Mouse (Mus musculus): Measurements from ENCODE around the gene Chpf. TPM values are rescaled to one million over a fixed set of nuclear protein-coding genes. Genes with fewer than 3 reads are reported as not detected.
A peak's percentile ranks its signal among the peaks of the same experiment; 100 is the strongest.

The Chpf gene
- total RNA-seq, 2 experiments from 2014 or later = 36.9 to 43.6 TPM

DNA sequence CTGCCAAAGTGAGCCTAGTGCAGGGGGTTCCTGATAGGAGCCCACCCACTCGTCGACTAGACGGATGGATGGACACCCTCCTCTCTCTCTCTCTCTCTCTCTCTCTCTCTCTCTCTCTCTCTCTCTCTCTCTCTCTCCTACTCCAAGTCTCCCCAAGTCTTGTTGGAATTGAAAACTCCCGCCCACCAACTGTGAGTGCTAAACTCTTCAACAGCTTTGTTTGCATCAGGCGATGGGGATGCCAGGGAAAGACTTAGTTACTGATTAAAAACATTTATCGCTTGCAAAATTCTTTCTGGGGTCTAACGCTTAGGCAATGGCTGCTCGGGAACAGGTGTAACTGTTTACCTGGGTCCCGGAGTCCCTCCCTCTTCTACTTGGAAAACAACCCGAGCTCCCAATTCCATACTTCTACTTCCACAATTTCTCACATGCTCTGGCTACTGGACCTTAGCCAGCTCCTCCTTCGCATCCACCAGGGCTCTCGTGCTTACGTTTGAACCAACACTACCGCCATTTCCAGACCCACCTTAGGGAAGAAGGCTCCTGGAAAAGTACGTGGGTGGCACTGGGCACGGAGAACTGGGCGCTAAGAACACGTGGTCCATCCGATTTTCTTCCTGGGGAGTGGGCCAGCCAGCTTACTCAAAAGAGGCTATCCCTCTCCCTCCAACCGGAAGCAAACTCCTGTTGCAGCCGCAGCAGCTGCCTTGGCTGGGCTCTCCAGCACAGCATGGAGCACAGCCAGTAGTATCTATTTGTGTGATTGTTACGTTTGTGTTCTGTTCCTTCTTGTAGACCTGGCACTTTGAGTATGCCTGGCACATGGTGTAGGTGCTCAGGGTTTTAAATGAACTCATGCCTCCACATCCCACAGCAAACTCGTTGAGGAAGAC lies 20.1 kb downstream of the Chpf start:
- no peak for DNase-seq

DNA sequence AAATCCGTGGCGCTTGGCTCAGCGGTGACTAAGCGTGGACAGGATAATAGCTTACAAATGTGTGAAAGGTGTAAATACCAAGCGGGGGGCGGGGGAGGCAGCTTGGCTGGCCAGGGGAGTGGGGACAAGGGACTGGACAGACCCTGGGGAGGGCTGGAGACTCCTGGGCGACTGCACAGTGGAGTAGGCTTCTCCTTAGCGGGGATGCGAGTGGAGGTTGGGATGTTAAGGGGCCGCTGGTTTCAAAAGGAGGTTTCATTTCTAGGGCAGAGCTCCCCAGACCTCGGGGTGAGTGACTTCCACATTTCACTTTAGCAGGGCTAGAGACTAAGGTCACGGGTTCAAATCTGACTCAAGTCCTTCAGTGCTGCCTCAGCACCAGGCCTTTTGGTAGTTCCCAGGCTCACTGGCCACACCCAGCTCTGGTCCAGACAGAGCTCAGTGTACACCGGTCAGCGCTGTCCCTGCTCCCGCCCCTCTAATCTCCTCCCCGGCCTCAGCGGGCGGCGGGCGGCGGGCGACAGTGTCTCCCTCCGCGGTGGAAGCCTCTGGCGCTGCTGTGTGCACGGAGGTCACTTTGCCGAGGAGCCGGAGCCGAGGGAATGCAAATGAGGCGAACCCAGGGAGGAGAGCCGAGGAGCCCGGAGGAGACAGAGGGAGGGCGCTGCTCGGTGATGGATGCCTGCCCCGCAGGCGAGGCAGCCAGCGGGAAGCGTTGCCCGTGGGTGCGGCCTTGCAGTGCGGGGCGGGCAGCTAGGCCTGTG lies 20.9 kb downstream of the Chpf start:
- peak; percentile 59 for DNase-seq

DNA sequence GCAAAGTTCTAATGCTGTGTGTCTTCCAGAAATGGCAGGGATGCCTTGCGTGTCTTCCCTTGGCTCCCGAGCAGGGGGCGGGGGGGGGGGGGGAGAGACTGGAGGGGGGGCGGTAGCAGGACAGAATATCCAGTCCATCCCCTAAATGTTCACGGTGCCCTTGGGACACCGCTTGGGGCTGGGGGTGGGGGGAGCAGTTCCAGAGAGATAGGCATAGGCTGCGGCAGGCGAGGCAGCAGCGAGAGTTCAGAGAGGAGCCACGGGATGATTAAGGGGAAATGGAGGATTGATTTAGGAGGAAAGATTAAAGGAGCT lies 21.4 kb downstream of the Chpf start:
- DNase-seq = no peak

DNA sequence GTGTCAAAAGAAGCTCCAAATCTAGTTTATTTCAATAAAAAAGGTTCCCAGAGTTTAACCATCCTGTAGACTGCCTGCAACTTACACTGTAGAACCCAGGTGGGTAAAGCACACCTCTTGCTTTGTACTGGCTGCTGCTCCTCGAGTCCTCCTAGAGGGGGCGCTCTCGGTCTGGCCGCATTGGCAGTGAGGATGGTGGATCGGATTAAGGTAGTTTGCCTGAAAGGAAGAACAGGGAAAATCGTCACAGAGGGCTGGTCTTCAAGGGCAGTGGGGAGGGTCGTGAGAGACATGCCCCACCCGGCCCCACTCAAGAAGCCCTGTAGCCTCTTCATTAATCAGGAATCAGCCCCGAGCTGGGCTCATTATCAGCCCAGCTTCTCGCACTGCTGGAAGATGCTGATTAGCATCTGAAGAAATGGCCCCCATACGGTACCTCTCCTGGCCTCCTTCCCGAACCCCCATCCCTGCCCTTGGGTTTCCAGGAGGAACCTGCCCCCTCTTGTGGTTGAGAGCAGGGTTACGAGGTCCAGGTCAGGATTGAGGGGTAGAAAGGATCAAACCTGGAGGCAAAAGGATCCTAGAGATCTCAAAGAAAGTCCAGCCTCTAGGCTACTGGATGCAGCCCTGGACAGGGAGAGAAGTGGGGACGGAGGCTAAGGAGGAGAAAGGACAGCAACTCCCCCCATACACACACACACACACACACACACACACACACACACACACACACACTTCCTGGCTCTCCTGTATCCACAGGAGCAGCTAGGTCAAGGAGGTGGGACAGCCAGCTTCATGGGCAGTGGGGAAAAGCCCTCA lies 22.2 kb downstream of the Chpf start:
- no peak for DNase-seq

DNA sequence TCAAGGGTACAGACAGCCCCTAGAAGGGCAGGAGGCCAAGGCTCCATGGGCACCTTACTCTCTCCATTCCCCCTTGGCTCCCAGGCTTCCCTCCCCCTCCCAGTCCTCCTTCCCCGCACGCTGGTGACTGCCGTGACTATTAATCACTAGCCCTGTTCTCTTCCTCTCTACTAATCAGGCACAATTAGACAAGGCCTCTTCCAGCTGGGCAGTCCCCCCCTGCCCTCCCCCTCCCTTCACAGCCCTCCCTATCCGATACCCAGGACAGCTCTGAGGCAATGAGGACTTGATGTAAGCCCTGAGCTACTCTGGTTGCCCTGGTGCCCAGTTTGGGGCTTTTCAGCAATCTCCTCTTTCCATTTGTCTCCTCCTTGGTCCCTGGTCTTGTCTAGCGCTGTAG lies 23.2 kb downstream of the Chpf start:
- no peak for DNase-seq

DNA sequence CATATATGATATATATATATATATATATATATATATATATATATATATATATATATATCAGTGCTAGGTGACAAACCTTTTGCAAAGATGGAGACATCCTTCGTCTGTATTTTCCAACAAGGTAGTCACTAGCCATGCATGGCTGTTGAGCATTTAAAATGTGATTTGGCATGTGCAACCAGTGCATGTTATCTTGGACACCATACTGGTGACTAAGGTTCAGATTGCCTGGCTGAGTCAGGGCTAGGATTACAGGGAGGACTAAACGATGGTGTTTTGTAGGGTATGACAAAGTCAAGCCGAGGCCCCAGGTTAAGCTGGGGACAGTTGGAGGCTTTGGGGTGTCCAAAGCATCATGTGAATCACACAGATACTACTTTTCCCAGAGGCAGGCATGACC lies 23.7 kb downstream of the Chpf start:
- no peak for DNase-seq

DNA sequence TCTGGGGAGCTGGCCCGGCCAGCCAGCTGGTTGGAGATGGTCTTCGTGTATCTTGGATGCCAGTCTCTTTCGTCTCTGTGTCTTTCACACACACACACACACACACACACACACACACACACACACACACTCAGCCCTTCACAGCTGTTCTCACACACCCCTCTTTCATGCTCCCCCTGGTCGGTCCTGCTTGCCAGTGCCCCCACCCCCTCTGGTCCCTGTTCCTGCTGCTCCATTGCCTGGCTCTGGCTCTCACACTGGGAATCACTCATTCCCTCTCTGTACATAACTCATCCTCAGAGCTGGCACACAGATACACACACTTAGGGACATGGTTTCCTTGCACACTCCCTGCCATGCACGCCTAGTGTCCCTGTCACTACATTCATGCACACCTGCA lies 27.2 kb downstream of the Chpf start:
- no peak for DNase-seq

DNA sequence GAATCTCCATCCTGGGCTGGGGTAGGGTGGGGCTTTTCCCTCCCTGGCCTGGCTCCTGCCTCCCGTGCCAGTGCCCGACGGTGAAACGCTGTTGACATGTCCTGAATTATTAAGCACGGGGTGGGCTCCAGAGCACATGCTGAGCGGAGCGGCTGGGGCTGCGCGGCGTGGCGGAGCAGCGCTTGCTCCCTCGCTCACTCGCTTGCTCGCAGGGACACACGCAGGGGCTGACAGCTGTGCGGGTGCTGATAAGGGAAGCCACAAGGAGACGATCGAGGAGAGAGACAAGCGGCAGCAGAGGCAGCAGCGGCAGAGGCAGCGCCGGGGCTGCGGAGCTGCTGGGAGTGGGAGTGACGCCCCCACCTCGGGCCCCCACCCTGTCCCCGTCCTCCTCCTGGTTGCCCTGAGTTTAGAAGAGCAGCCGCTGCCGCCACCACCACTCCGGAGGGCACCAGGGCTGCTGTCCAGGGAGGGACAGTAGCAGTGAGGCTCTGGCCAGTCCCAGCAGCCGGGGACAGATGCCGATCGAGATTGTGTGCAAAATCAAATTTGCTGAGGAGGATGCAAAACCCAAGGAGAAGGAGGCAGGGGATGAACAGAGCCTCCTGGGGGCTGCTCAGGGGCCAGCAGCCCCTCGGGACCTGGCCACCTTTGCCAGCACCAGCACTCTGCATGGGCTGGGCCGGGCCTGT lies 28.6 kb downstream of the Chpf start, which contains the start of gene Asic4:
Gene Asic4, plus strand, starts transcription at position 123 of the 692 bp plus-strand sequence.
- no peak for DNase-seq

DNA sequence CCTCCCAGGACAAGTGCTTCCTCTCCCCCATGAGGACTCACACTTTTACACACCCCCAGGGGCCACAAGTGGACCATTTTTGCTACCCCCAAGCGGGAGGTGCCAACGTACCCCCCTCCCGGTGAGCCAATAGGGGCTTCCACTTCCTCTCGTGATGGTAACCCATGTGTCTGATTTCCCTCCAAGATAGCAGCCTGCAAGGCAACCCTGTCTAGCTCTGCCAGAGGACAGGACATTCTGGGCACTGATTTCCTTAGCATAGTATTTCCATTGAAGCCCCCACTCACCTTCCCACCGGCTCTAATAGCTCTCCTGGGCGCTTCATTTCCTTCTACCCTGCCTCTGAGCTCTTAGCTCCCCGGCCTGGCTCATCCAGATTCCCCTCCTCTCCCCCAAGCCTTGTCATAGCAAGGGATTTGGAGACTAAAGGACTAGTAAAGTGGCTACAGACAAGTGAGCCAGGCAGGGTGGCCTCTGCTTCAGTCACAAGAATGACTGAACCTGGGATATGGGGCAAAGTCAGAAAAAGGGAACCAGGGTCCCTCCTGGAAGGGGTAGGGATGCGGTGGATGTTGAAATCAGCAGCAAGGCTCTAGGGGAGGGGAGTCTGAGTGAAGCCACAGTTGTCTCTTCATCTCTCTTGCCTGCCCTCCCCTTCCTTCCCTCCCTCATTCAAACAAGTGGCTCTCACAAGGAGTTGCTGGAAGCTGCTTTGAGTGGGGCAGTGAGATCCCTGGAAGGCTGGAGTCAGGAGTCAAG lies 29.6 kb downstream of the Chpf start:
- no peak for DNase-seq

DNA sequence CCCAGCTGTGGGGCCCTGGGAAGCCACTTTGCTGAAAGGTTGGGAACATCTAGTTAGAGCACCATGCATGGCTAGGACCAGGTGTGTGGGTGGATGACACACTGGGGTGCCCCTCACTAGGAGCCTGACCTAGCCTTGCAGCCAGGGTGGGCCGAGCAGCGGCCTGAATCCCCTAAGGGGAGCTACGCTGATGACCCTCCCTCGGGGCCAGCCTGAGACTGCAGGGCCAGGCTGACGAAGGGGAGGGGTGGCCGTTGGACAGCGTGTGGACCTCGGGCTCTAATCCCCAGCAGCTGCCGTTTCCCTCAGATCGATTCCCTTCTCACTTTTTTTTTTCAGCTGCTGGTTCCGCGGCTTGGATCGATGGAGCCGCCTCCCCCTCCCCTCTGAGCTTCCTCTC lies 30.2 kb downstream of the Chpf start:
- no peak for DNase-seq

DNA sequence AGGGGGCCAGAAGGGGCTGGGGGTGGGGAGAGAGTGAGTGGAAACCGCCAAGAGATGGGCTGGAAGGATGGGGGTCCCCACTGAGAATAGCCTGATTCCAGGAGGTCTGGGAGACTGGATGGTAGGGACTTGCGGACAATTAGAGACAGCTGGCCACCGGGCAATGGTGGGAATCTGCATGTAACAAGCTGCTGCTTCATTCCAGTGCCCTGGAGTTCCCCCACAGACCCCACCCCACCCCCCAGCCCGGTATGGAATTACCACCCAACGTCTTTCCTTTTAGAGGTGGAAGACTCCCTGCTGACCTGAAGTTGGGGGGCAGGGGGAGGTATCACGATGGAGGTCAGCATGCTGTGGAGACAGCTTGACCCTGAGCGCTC lies 31.1 kb downstream of the Chpf start:
- no peak for DNase-seq

DNA sequence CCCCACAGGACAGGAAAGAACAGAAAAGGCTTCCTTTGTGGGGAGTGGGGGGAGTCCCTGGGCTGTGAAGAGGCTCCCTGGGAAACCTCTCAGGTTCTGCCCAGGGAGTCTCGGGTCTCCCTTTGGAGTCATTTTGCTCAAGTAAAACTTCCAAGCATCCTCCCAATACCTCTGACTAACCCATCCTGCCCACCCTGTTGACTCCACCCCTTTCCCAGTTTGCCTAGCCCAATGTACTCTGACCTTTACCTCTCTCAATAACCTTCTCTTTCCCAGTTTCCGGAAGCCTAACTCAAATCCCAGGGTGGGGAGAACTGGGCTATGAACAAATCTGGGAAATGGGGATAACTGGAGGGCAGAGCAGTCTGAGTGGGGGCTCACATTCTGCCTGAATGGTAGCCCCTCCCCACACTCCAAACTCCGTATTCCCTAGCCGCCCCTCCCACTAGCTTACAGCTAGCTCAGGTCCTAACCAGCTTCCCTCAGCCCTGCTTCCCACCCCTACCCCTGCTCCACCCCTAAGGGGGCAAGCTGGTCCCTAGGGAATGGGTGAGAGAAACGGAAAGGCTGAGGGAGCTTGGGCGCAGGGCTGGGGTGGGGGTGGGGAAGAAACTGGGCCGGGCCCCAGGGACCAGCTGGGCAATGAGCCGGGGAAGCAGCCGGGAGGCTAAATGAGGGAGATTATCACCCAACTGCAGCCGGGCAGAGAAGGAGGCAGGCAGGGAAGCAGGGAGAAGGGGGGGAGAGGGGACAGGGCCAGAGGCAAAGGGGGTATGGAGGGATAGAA lies 31.6 kb downstream of the Chpf start:
- DNase-seq = peak; percentile 22

DNA sequence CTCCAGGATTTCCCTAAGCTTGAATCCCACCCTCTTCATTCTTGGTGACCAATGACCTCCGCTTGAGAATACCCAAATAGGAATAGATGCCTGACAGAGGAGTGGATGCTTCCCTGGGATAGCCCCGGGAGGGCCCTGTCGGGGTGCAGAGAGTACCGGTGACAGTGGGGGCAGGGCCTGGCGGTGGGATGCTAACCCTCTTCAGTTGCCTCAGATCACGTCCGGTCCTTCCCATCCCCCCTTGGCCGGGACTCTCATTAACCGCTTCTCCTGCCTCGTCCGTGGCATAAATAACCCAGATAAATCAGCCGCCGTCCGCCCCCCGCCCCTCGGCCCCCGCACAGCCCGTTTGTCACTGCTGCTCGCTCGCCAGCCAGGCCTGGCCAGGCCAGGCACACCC lies 32.5 kb downstream of the Chpf start:
- peak; percentile 16 for DNase-seq

DNA sequence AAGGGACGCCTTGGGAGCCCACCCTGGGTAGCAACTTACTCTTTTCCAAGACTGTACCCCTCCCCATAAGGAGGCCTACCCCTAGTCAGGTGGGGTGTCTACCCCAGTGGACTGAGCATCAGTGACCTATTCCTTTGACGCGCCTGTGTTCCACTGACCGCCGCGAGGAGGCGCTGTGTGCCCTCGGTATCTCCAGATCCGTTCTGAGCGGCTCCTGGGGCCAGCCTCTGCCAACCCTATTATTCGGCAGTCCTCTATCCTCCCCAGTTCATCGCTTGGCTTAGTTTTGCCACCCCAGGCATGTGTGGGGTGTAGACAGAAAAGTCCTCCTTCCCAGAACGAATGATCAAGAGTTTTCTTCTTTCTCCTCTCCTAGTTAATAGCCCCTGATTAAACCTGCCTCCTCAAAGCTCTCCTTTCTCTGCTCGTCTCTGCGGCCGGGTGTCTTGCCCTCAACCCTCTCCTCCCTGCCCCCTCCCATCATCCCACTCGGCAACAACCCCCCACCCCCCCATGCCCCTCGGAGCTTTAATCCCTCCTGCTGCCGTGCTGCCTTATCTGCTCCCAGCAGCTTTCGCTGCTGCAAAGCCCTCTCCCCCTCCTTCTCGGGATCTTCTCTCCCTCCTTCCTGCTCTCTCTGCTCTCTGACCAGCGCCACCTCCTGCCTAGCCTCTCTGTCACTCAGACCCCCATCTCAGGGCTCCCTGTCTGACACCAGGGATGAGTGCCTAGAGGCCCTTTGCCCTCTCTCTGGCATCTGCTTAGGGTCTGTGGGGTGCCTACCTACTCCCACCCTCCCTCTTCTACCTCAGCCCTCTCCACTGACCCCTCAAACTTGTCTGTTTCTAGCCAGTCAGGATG lies 33.1 kb downstream of the Chpf start:
- DNase-seq = peak; percentile 85

DNA sequence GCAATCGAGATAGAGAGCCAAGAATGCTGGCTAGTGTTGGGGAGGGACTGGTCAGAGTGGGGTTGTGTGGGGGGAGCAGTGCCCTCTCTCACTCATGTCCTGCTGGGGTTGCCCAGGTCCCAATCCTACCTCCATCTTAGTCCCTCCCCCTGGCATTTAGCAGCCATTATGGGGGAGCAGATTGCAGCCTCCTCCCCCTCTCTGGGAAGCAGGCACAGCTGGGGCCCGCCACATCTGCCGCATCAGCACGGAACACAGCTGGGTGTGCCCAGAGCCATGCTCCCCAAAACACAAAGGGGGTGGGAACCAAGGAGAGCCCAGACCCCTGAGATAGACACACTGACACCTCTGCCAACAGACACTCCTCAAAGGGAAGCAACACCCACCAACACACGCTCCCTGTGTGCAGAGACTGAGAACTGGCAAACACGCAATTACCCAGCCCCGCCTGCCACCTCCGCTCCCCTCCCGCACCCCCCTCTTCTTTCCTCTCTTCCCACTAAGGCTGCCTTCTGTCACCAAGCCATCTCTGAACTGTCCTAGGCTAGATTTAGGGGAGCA lies 33.9 kb downstream of the Chpf start:
- DNase-seq = no peak

DNA sequence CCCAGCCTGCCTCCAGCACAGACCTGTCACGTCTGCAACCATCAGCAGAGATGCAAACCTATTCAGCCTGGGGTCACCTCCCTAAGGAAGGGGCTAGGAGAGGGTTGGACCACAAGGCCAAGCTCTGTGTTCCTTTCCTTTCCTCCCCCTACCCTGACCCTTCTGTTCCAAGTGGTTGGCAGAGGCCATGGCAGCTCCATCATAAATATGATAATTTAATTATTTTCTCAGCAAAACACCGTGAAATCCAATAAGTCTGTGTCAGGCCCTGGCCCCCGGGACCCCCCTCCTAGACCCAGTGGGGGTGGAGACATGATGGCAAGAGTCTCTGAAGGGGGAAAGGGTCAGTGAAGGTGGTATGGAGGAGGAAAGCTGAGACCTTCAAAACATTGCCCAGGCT lies 34.9 kb downstream of the Chpf start:
- no peak for DNase-seq

DNA sequence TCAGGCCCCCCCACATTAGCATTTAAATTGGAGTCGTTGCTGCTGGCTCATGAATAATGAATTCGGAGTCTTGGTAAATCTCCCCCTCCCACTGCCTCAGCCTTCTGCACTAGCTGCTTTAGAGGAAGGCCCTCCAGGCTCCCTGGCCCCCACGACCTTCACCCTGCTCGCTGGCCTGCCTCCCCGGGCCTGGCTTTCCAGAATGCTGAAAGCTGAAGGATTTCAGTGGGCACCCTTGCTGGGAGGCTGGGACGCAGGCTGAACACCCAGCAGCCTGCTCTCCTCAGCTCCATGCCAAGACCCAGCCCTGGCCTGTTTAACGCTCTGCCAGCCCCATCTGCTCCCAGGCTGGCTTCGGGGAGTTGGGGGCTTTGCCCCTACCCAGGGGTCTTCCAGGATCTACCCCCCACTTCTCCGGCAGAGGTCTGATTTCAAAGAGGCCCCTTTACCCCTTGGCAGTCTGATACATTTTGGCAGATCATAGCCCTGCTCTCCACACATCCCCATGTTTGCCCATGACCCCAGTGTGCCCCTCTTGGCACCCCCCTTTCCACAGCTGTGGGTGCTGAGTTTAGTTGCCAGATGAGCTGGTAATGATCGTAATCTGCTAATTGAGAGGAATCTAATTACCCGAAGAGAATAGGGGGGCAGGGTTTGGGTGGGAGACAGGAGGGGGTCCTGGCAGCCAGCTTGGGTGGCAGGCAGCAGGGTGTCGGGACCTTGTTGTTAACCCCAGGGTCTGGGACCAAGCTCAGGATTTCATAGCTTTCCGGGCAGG lies 35.7 kb downstream of the Chpf start:
- no peak for DNase-seq

DNA sequence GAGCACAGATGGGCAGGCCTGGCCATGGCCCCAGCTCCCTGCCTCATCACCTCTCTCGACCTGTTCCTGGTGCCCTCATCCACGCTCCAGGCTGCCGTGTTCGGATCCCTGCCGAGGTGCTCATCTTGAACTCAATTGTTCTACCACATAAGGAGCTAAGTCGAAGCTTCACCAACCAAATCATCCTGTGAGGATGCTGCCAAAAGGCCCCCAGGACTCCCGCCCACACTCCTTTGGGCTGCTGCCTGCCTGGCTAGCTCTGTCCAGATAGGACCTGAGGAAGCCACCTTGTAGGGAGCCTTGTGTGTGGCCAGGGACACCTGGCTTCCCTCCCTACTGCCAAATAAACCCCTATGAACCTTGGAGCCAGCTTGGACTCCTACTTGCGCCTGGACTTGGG lies 36.3 kb downstream of the Chpf start:
- no peak for DNase-seq

Data from adrenal gland, postnatal 10 days (tissue).